ENCODE assay signal across 8 mouse cellular contexts in genomic region chr13:103919956-103920260, GRCm38 (mm10). TPM values are rescaled to one million over a fixed set of nuclear protein-coding genes. Genes with fewer than 3 reads are reported as not detected.
DNase-seq lines count a peak whose midpoint lies in the region; ATAC-seq and TF ChIP-seq lines count a peak whose summit lies in the region.

No protein-coding gene starts in this region.

- WGBS in hindbrain, embryonic 10.5 days, result under 1% methylated on average over 20 of the region's 20 CpGs
- 0% methylated on average over 20 of the region's 20 CpGs for WGBS in midbrain, embryonic 13.5 days

- H3K4me3 ChIP-seq in left cerebral cortex, adult 2 months, result peak overlapping the region; percentile 54
- H3K4me3 ChIP-seq in hindbrain, embryonic 10.5 days, result peak overlapping the region; percentile 73
- peak overlapping the region; percentile 94 for H3K4me3 ChIP-seq in midbrain, embryonic 13.5 days (replicated peaks)

- peak overlapping the region; percentile 86 for H3K27ac ChIP-seq in left cerebral cortex, adult 2 months
- peak overlapping the region; percentile 100 for H3K27ac ChIP-seq in hindbrain, embryonic 10.5 days
- peak overlapping the region; percentile 100 for H3K27ac ChIP-seq in midbrain, embryonic 13.5 days

- H3K9ac ChIP-seq in midbrain, embryonic 13.5 days (replicated peaks), result peak overlapping the region; percentile 98

- no peaks in the 10 kb centered on the region for H3K9me3 ChIP-seq in hindbrain, embryonic 10.5 days
- no peaks in the 10 kb centered on the region for H3K9me3 ChIP-seq in midbrain, embryonic 13.5 days

- H3K36me3 ChIP-seq in hindbrain, embryonic 10.5 days, result no peaks in the 10 kb centered on the region
- H3K36me3 ChIP-seq in midbrain, embryonic 13.5 days, result no peaks in the 10 kb centered on the region

- ATAC-seq in midbrain, embryonic 13.5 days, result no peak
- no peak for ATAC-seq in frontal cortex, adult (ENCODE audit: low TSS enrichment)

- no peak for TF ChIP-seq CTCF in left cerebral cortex, adult 2 months (IDR thresholded peaks at IDR 0.05)

- H3K4me2 ChIP-seq in midbrain, embryonic 13.5 days (replicated peaks), result peak overlapping the region; percentile 91

- no peak for DNase-seq in left cerebral cortex, adult 2 months (ENCODE audit: extremely low spot score in 1 of 2, low spot score in 2 of 2)
- DNase-seq in left cerebral cortex, postnatal 25 days (ENCODE audit: low spot score in 2 of 2), result no peak
- DNase-seq in c-Kit-positive CD71-positive TER-119-negative erythroid progenitor cells, embryonic 14.5 days (ENCODE audit: low read depth), result peak; percentile 24
- no peak for DNase-seq in hindbrain, embryonic 10.5 days (ENCODE audit: low spot score)
- no peak for DNase-seq in right cerebral cortex, adult 2 months (ENCODE audit: low spot score in 2 of 2)
- DNase-seq in frontal cortex, postnatal 36 days (ENCODE audit: low spot score in 2 of 2), result no peak

- H3K4me1 ChIP-seq in hindbrain, embryonic 10.5 days (replicated peaks), result peaks cover 43% of the 10 kb centered on the region
- H3K4me1 ChIP-seq in midbrain, embryonic 13.5 days (replicated peaks), result peaks cover 37% of the 10 kb centered on the region

- intact Hi-C loops in left cerebral cortex, adult 2 months (cut with DNase I), result loop anchor here (2.0 to 10.0 kb wide), 2 partner anchors 115 to 189 kb away; partner anchors contain the start of genes Nln and Sgtb
- intact Hi-C loops in left cerebral cortex, postnatal 25 days (cut with DNase I), result loop anchor here (2.0 to 5.0 kb wide), 5 partner anchors 67 to 257 kb away; partner anchors contain the start of genes Nln, Sgtb, Srek1 and Trappc13

- peaks cover 17% of the 10 kb centered on the region for H3K27me3 ChIP-seq in hindbrain, embryonic 10.5 days (ENCODE audit: insufficient read depth, poor library complexity, severe bottlenecking)
- H3K27me3 ChIP-seq in midbrain, embryonic 13.5 days, result no peaks in the 10 kb centered on the region

RNA-seq across cellular contexts. Expression of gene Erbin, which starts 0.4 kb away (rescaled TPM):
- total RNA-seq in left cerebral cortex, adult 2 months (2021), result 10 to 100 TPM; 37.5 to 39.2 TPM
- 10 to 100 TPM; 32.5 to 39.5 TPM for total RNA-seq in left cerebral cortex, postnatal 25 days (2021)
- 10.3 and 12.2 TPM in 2 replicates for polyA plus RNA-seq in hindbrain, embryonic 10.5 days (2016; fragmentation: Nextera tagmentation; extraction: Ambion mirVana)
- 12.0 and 12.2 TPM in 2 replicates for polyA plus RNA-seq in midbrain, embryonic 13.5 days (2015; fragmentation: Nextera tagmentation; extraction: Ambion mirVana)
